Mouse (Mus musculus) heart, adult 8-10 months (tissue): ENCODE data around the gene Akt1. TPM values are rescaled to one million over a fixed set of nuclear protein-coding genes. Genes with fewer than 3 reads are reported as not detected.

ENCODE experiments used
- DNase-seq: peaks from one replicate; pipeline ENCODE4 v3.0.0; 2022; ENCODE audit warnings: low spot score
- total RNA-seq, 4 experiments: library from RNA; stranded (reverse); gene quantifications; 2 replicates each; pipeline ENCODE4 v1.2.4; 2022

Gene Akt1
- total RNA-seq, 4 experiments from 2014 or later = 161 to 195 (median 179) TPM

DNA sequence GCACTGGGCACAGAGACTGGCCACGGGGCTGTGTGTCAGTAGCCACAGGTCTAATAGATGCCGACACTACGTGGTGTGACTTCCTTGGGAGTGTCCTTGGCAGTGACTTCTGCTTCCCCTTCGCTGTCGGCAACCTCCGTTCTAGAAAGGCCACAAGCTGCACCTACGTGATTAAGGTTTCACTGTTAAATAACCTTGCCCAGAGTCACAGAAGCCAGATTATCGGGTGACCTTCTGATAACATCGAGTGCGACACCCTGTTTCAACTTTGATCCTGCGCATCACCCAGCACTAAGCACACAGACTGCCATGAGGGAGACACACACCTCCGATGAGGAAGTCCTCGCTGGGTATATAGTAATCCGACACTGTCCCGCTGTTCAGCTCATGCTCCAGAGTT is 13.8 kb upstream of the Akt1 start:
- no peak for DNase-seq

DNA sequence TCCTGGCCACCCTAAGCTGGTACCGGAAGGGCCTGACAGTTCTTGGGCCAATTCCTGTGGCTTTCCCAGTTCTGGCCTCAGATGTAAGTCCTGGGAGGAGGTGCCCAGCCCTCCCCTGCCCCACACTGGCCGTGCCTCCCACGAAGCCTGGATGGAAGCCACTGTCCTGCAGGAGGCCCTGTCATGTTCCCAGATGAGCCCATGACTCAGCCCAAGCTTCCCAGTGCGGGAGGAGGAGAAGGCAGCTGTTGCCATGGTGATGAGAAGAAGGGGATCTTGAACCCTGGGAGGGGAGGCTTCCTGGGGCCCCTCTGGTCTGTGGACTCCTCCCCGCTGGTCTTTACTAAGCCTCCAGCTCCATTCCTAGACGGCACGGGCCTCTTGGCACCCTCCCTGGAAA is 8.7 kb upstream of the Akt1 start:
- no peak for DNase-seq

DNA sequence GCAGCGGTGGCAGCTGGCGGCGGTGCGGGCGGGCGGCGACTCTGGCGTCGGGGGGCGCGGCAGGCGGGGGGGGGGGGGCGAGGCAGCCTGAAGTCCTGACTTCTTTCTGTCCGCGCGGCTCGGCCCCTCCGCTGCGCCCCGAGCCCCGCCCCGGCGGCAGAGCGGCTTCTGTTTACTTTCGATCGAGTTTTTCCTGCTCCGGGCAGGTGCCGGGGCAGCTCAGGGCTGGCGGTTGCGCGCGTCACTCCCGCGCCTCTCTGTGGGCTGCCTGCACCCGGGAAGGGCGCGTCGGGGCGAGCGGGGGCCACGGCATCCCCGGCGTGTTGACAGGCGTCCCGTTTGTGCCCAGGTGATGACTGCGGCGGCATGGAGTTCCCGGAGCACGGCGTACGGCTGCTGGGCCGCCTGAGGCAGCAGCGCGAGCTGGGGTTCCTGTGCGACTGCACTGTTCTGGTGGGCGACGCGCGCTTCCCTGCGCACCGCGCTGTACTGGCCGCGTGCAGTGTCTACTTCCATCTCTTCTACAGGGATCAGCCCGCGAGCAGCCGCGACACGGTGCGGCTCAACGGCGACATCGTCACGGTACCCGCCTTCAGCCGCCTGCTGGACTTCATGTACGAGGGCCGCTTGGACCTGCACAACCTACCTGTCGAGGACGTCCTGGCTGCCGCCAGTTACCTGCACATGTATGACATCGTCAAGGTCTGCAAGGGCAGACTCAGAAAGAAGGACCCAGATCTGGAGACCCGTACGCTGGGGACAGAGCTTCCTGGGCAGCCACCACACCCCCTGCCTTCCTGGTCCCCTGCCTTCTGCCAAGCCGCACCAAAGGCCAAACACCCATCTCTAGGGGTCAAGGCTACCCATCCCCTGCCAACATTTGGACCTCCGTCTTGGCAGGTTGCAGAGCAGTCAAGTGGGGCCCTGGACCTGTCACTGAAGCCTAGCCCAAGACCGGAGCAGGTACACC is 4.6 kb upstream of the Akt1 start:
- no peak for DNase-seq

DNA sequence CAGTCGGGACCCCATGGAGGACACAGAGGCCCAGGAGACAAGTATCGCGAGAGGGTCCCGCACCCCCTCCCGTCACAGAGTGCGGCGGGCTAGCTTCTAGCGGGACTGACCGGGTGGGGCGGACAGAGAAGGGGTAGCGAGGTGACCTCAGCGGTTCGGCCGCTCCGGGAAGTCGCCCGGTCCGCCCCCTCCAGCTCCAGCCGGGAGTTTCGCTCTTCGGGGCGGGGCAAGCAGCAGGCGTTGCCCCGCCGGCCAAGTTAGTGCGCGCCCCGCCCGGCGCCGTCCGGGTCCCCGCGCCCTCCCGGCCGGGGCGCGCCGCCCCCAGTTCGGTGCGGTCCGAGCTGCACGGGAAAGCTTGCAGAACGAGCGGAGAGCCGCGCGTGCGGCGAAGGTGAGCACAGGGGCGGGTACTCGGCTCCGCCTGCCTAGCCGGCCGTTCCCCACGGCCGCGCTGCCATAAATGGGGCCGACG is 3.9 kb upstream of the Akt1 start, which contains the start of gene Zbtb42:
Gene Zbtb42, plus strand, starts transcription at position 274 of the 472 bp plus-strand sequence.
- peak; percentile 53 for DNase-seq

DNA sequence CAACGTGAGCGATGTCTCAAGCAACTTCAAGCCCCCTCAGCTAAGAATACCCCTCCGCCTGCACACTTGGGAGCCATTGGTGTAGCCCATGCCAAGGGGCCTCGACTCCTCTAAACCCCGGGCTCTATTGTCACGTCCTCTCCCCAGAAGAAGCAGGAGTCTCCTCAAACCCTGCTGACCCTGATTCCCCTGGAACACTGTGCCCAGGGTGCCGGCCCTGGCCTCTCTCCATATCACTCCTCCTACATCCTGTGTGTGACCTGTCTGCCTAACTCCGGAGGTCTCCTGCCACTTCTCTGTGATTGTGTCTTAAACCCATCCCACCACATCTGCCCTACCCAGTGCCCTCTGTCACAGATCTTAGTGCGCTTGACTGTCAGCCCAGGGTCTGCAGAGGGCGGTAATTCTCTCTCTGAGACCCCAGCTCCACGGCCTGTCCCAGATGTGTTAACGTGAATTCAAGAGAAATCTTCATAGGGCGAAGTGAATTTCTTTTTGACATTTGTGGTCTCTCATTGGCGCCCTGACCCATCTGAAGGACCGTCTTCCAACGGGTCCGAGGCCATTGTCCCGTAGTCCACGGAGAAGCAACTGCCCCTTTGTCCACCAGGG is 3.4 kb upstream of the Akt1 start:
- no peak for DNase-seq

DNA sequence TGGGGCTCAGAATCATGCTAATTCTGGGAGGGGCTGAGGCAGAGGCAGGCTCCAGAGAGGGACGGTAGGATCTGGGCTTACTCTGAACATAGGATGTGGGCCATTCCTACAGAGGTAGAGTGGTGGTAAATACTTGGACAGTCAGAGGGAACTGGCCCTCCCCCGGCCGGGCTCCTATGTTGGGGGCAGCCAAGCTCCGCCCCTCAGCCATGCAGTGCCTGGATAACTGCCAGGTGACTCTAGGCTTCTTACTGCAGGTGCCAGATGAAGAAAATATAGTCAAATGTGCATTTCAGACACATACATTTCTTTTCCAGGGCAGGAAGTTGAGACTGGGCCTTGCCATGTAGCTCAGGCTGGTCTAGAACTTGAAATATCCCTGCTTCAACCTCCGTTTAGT is 2.4 kb upstream of the Akt1 start:
- no peak for DNase-seq

DNA sequence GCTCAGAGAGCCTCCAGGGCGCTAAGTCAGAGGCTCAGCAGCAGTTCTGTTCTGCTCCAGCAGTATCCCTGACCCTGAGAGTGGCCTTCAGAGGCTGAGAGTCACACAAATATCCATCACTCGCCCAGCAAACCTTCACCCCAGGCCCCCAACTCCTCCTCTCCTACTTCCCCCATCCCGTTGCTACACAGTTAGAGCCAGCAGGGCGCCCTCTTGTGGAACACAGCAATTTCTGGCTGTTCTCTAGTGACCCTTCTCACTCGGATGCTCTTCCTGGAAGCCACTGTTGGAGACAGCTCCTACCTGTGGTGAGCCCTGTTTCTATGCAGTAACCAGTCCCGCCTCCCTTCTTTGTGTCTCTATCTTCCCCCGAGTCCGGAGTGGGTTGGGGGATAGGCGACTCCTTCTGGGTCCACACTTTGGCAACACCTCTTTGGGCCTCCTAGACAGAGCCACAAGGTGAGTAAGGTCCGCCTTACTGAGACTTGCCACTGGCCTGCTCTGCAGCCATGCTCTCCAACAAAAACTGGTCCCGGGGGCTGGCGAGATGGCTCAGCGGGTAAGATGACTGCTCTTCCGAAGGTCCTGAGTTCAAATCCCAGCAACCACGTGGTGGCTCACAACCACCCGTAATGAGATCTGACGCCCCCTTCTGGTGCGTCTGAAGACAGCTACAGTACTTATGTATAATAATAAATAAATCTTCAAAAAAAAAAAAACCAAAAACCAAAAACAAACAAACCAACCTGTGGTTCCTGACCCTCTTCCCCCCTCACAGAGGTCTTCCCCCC is 756 bp upstream of the Akt1 start:
- DNase-seq = peak; percentile 84

DNA sequence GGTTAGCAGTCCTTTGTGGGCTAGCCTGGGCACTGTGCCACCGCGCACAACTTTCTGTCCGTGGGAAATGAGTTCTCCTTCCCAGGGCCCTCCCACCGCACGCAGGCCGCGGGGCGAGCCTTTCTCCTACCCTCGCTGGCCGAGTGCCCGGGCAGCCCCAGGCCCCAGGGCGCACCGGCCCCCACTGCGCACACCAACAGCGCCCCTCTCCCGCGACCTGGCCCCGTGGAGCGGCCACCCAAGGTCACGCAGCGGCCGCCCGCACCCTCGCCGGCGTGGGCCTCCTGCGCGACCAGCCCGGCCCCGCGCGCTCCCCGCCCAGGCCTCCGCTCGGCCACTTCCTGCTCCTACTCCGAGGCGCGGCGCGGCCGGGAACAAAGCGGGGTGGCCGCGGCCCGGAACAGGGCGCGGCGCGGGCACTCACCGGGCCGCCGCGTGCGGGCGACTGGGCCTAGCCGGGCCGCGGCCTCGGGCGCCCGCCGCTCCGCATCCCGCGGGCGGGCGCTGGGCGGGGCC is 1.1 kb downstream of the Akt1 start:
- no peak for DNase-seq

DNA sequence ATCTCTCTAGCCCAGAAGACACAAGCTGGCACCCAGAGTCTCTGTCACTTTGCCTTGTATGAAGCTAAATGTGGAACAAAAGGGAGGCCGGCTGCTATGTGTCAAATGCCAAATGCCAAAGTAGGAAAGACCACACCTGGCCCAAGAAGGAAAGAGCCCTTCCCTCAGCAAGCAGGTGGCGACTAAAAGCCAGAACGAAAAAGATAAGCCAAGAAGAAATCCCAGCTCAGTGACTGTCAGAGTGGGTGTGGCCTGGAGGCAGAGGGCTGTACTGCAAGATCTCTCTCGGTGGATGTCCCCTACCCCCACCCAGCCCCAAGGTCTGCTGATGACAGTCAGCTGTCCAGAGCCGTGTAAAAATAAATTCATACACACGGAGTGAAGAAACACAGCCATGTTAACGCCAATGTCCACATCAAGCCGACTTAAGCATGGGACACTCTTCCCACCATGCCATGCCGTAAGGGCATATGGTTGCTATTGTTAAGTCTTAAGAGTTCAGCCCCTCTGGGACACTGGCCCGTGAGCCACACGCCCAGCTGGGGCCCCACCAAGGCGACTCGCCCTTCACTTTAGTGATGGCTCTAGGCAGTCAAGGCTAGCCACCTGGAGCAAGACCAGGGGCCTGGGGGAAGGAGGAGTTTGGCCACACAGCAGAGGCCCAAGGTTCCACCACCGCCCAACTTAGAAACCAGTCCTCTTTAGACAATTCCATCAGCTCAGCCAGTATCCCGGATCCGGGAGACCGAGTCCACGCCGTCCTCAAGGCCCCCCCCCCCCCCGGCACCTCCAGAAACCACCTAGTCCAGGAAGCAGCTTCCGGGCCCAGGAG is 1.7 kb downstream of the Akt1 start:
- DNase-seq = no peak

DNA sequence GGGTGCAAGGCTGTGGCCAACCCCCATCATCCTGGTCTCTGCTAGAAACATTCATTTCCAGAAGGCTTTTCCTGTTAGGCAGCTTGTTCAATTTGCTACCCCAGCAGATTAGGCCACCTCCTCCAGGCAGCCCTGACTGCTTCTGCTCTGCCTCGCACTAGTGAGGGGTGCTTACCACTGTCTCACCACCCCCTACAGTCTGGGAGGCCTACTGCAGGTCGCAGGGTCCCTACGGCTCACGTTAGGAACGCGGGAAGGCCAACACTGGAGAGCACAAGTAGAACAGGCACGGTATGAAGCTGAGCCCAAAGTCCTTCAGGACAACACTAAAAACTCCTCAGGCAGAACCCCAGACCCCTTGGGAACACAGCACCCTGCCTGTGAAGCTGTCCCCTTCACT is 2.8 kb downstream of the Akt1 start:
- no peak for DNase-seq

DNA sequence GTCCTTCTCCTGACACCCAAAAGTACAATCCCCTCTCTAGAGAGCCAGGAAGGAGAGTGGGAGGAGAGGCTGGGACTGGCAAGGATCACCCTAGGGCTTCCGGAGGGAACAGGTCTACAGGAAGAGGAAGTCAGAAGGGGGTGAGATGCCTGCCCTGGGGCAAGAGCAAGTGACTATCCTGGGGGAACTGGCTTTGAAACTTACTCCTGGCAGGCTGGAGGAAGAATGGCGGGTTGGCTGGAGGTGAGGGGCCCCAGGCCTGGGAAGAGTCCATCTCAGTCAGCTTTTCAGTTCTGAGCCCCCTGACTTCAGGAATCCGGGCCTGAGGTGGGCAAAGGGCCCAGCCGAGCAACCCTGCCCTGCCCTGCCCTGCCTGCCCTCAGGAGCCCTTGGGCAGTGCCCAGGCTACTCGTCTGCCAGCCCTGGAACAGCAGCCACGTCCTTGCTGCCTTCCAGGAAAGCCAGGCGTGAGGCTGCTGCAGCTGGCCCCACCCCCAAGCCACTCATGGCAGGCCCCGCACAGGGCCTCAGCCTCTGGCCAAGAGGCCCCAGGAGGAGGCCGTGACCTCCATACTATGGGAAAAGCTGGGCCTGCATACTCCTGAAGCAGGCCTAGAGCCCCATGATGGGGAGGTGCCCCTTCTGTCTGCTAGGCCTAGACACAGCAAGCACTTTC is 3.8 kb downstream of the Akt1 start:
- DNase-seq = peak; percentile 61

DNA sequence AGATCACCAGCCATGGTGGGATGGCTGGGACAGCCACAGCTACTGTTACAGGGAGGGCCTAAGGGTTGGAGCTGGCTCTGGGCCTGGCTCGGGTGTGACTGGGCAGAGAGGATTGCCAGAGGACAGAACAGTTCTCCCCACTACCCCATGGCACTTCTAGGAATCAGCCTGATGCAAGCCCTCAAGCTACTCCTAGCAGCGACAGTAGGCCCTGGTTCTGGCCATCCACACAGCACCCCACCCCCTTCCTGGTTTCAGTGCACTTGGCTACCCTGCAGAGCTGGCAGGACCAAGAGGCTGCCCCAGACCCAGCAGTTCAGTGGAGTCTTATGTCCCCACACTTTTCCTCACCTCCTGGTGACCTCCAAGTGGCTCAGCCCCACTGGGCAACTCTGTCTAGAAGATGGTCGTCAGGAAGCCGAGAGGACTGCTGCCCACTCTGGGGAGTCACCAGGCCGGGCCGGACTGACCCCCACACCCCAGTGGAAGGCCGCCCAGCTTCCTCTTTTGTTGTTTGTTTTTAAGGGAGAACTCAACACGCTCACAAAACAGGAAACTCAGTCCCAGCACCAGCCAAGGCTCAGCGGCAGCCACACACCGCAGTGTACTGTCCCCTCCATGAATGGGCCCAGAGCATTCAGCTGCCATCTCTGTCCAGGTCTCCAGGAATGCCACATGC is 6.9 kb downstream of the Akt1 start:
- peak; percentile 60 for DNase-seq

DNA sequence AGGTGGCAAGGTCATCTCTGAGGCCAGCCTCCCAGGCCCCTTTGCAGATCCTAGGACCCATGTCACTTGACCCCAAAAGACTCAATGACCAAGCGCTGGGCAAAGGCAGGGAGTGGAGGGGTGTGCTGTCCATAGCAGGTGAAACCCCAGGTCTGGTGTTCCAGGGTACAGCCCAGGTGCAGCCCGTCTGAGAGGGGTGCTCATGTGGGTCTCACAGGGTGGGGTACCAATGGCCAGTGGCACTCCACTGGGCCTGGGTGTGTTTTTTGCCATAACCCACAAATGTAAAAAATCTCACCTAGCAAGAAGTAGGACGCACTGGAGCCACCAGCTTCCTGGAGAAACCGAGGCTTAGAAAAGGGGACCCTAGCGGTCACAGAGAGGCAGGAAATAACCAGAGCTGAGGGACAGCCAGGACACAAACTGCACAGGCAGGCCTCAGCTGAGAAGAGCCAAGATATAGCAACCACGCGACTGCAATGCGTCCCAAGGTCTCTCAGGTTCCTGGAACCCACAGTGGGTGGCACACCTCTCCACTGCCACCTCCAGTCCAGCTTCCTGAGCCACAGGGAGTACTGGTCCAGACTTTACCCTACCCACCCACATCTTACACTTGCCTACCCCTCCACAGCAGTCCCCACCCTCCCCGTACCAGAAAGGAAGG is 8.7 kb downstream of the Akt1 start:
- DNase-seq = no peak

DNA sequence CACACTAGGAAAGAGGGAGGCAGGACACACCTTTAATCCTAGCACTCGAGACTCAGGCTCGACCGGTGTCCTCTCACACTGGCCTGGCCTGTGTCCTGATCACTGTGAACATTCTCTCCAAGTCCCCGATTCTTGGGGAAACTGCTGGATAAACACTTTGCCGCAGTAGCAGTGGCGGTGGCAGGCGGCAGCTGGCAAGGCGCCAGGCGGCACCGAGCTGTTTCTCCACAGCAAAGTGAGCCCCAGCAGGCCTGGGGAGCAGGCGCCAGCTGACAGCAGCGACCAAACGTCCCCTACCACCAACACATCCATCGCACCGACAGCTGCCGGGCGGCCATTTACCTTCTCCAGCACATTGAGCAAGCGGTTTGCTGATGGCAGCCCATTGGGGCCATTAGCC is 9.2 kb downstream of the Akt1 start:
- peak; percentile 38 for DNase-seq

DNA sequence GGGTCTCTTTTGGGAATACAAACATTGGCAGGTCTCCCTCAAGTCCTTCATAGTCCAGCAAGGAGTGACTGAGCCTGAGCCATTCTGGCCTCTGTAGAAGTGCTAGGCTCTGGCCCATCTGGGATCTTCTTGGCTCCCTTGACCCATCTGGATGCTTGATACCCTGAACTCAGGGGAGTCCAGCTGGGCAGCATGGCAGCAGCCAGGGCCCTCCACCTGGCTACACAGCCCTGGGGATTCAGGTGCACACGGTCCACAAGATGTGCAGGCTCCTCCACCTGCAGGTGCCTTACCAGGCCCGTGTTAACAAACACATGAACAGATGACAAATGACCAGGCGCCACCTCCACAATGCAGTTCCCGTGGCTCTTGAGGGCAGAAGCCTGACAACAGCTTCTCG is 10.0 kb downstream of the Akt1 start:
- DNase-seq = no peak

DNA sequence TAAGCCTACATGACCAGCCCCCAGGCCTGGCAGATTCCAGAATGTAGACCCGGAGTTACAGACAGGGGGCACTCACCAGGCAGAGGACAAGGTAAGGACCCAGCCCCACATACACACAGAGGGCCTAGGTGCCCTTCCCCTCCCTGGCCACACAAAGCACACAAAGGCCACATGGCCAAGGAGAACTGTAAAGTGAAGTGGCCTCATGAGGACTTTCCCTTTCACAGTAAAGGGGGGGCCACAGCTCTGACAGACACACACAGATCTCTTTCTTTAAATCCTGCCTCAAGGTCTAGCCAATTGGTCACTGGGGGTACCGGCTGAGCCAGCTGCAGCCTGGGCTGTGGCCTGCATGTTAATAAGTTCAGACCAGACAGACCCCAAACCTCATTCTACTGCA is 10.6 kb downstream of the Akt1 start:
- DNase-seq = no peak

DNA sequence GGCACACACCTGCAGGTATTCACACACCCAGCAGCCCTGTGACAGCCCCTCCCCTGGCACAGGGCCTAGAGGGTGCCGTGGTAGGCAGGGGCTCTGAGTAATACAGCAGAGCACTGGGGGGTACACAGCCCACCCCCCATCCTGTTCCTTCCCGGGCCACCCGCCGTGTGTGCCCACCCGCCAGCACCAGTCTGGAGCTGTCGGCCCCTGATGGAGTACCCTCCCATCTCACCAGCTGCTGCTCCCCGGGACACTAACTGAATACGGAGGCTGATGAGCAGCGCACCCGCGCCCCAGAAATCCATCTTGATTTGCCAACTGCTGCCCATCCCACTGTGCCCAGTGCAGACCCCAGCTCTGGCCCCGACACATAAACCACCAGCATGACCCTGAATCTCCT is 11.0 kb downstream of the Akt1 start:
- DNase-seq = no peak

DNA sequence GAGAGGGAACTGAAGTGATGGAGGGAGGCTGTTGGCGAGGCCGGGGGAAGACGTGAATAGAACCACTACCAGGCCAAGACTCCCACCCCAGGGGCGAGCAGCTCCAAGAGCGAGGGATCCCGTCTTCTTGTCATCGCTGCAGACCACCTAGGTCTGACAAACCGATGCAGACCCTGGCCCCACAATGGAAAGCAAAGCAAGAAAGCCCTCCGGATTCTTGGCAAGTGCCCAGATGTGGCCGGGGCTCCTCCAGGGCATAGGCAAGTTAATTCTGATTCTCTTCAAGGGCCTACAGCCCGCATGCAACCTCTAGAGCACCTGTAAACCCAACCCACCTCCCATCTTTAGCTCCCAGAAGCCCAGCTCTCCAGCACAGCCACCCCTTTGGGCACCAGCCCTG is 11.4 kb downstream of the Akt1 start:
- no peak for DNase-seq

DNA sequence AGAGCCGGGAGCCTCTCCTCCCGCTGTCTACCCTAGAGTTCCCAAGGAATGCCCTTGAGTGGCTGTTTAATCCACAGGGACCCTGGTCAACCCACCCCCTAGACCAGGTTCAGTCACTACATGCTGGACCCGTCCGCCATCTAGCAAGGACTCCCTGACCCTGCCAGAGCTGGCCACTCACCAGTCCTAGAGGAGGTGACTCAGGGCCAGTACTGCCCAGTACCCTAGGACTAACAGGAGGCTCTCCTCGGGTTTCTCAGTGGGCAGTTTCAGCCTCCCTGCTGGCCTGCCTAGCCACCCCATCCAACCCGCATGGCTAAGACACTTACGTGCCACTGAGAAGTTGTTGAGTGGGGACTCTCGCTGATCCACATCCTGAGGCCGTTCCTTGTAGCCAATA is 12.8 kb downstream of the Akt1 start:
- DNase-seq = no peak

DNA sequence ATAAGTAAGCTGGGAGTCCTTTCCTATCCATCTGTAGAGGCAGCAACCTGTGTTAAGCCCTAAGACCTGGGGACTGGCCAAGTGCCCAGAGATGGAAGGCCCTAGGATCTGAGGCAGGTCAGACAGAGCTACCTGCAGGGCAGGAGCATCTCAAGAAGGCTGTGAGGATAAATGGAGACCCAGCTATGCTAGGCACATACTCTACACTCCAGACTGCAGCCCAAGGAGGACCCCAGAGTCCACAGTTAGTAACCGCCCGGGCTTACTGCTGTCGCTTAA is 13.4 kb downstream of the Akt1 start:
- no peak for DNase-seq
